Mouse (Mus musculus): ENCODE data around the gene Oard1.

Gene Oard1

DNA sequence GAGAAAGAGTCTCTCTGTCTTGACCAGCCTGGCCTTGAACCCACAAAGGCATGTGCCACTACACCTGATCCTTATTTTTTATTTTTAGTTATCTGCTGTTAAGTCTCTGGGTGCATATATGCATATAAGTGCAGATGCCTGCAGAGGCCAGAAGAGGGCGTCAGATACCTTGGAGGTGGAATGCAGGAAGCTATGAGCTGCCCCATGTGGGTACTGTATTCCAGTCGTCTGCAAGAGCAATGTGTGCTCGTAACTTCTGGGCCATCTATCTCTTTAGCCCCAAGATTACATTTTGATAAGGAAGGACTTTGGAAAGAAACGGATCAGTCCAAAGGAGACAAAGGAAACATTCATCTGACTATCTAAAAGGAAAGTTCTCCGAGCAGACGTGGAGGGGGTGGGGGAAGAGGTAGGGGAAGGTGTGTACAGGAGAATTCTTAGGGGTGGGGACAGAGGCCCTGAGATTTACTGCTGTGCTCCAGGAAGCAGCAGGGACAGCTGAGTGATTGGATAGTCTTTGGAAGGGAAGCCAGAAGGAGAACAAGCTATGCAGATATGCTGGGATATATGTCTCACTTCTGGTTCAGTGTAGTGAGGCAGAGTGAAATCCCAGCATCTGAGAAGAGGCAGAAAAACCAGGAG lies 24.0 kb downstream of the Oard1 start:
- no peak for ATAC-seq (ENCODE audit: insufficient number of reproducible peaks, low FRiP score, low TSS enrichment)

DNA sequence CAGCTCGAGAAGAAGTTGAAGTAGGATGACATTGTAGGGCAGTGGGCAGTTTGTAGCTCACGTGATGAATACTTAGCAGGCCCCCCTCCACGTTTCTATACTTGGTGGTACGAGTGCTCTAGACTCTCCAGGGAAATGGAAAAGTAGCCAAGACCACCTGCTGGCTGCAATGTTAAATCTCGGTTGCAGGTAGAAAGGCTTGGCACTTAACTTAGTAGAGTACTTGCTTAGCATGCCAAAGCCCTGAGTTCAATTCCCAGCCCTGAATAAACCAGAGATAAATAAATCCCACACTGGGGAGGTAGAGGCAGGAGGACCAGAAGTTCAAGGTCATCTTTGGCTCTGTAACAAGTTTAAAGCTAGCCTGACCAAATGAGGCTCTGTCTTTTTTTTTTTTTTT lies 24.7 kb downstream of the Oard1 start:
- ATAC-seq (ENCODE audit: insufficient number of reproducible peaks, low FRiP score, low TSS enrichment): no peak

DNA sequence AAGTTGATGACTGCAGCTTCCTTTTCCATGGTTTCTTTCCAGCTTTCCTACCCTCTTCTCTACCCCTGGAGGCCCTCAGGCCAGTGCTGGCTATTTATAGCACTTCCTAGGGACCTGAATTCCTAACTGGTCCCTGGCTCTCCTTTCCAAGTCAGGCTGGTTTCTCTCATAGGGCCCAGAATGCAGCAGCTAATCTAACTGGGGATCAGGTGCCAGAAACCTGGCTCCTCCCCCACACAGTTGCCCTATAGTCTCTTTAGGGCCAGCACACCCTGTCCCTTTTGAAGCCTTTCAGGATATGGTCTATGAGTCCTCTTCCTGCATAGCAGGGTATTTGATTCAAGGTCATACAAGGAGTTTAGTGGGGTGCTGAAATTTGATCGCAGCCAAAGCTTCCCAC lies 26.7 kb downstream of the Oard1 start:
- ATAC-seq (ENCODE audit: insufficient number of reproducible peaks, low FRiP score, low TSS enrichment): no peak

DNA sequence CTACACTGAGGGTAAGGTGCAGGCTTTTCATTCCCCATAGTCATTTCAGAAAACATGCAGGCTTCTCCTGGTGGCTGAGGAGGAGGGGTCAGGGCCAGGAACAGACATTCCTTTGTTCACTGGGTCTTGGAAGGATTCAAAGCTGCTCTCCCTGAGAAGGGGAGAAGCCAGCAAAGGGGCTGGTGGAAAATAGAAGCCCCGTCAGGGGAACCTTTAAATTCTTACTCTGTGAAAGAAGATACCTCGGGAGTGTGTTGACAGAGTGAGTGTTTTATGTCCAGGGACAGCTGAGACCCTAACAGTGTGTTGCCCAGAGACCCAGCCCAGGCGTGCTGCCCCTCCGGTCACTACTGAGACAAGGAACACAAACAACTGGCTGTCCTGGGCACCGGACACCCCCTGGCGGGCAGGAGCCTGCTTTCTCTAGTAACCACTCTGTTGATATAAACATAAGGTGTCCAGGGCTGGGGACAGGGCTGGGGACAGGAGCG lies 27.7 kb downstream of the Oard1 start:
- ATAC-seq (ENCODE audit: insufficient number of reproducible peaks, low FRiP score, low TSS enrichment): no peak

DNA sequence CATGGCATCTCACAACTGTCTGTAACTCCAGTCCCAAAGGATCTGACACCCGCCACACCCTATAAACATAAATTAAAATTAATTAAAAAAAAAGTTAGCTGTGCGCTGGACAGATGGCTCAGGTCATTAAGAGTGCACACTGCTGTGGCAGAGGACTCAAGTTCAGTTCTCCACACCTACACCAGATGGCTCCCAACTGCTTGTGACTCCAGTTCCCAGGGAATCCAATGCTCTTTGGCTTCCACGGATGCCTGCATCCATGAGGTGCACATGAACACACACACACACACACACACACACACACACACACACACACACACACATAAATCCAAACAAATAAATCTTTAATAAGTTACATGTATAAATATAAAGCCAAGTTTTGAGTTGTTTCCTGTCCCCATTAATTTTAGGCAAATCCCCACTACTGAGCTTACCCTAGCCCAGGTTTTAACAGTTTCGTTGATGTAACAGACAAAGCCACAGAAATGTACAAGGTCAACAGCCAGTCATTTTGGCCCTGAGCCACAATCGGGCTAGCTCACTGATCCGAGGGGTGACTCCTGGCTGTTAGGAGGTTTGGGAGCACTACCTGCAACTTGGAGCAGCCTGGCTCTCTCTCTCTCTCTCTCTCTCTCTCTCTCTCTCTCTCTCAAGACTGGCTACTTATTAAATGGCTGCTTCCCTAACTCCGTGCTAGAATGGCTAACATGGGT lies 33.1 kb downstream of the Oard1 start:
- ATAC-seq (ENCODE audit: insufficient number of reproducible peaks, low FRiP score, low TSS enrichment): no peak

DNA sequence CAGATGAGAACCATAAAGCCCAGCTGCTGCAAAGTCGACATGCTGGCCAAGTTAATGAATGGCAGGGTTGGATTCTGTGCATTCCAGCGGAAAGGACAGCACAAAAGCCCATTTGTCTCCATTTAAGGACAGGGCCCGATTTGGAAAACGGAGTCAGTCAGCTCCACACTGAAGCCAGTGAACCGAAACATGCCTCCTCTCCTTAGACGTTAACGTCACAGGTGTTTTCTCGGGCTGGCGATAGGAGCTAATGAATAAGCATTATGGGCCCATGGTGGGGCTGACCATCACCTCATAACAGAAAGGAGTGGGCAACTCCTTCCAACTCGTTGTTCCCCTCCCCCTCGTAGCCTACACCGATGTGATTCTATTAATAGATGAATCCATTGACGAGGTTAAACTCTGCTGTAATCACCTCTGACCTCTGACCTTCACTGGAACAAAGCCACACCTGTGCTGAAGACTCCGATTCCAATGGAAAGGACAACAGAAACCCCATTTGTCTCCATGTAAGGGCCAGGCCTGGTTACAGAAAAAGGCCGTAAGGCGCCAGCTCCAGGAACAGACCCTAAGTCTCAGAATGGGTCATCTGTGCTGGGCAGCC lies 33.8 kb downstream of the Oard1 start:
- ATAC-seq (ENCODE audit: insufficient number of reproducible peaks, low FRiP score, low TSS enrichment): no peak

DNA sequence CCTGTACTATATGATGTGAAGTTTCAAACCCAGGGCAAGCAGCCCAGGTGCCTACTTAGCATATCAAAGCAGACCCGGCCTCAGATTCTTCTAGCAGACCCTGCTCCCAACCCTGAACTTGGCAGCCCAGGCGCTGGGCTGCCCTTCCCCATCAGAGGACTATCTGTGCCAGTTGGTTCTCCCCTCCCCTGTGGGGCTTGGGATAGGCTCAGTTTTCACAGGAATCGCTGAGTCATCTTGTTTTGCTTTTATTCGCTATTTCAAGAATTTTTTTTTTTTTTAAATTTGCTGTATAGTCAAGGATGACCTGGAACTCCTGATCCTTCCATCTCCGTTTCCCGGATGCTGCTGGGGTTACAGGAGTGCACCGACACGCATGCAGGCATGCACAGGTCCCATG lies 37.9 kb downstream of the Oard1 start:
- no peak for ATAC-seq (ENCODE audit: insufficient number of reproducible peaks, low FRiP score, low TSS enrichment)

DNA sequence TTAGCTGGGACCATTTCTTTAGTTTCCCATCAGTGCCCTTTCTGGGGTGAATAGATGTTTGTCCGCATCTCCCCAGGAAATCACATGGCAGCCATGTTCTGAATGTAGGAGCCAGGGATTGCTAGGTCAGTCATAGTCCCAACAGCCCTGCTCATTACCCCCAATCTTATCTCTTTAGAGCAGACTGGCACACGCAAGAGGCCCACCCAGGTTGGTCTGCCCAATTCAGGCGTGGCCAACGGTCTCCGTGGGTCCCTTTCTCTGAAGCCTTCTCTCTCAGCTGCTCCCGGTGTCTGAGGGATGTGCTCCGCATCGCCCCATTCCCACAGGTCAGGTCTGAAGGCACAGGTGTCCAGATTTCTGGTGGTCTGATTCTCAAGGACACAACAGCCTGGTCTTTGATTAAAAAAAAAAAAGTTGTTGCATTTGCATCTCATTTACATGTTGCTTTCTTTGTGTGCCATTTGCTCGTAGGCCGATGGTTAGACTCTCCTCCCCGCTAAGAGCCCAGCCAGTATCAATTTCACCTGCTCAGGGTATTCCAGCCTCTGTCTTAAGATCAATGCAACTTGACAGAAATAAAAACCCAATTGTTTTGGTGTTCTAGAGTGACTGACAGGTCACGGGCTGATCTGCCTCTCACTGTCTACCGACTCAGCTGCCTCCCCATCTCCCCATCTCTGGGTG lies 41.0 kb downstream of the Oard1 start:
- no peak for ATAC-seq (ENCODE audit: insufficient number of reproducible peaks, low FRiP score, low TSS enrichment)

DNA sequence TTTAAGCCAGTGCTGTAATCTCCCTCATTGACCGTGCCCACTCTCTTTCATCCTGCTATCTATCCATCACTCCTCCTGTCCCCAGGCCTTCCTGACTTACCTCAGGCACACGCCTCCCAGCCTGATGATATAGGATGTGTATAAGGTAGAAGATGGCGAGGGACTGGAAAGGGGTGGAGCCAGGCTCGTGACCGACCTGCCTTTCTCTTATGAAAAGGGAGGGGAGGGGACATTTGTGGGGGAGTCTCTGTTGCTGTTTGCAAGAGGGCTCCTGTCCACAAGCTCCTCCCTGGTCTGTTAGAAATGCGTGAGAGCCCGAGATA lies 41.5 kb downstream of the Oard1 start, which contains the start of gene Tspo2:
TSS of gene Tspo2 (minus strand) at position 170 of the 323 bp plus-strand sequence.
- ATAC-seq (ENCODE audit: insufficient number of reproducible peaks, low FRiP score, low TSS enrichment): no peak

DNA sequence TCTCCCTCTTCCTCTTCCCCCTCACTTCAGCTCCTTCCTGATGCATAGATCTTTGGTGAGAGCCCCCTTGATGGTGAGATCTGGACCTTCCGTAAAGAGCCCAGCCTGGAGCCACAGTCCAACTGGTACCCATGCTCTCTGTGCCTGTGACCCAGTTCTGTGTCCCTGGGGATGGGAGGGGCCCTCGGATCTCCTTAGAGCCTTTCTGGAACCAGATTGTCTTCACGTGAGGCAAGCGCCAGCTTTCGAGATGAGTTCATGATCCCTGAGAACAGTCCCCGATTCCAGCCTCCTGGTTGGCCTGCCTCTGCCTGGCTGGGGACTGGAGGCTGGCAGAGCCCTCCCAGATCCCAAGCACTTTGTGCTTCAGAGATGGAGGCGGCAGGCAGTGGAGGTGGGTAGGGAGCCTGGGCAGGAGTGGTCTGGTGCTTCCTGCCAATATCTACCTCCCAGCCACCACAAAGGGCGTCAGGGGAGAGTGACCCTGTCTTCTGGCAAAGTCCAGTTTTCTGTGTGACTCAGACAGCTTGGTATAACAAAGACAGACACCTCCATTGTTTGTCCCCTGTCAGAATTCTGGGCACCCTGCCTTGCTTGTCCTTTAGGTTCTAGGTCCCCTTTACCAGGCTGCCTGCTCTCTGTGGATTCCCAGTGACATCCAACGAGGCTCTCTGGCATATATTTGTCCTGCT lies 42.1 kb downstream of the Oard1 start:
- ATAC-seq (ENCODE audit: insufficient number of reproducible peaks, low FRiP score, low TSS enrichment): no peak

DNA sequence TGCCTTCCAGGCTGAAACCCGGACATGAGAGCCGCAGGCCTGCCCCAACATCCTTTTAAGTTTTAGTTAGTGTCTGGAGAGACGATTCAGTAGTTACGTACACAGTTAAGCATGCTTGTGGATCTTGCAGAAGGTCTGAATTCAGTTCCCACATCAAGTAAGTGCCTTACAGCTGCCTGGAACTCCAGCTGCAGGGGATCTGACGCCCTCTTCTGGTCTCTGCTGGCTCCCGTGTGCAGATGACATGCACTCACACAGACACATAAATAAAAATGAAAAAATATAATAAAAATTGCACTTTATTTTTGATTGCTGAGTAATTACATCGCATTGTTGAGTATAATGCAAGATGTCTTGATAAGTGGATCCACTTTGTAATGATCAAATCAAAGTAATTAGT lies 43.7 kb downstream of the Oard1 start:
- no peak for ATAC-seq (ENCODE audit: insufficient number of reproducible peaks, low FRiP score, low TSS enrichment)

DNA sequence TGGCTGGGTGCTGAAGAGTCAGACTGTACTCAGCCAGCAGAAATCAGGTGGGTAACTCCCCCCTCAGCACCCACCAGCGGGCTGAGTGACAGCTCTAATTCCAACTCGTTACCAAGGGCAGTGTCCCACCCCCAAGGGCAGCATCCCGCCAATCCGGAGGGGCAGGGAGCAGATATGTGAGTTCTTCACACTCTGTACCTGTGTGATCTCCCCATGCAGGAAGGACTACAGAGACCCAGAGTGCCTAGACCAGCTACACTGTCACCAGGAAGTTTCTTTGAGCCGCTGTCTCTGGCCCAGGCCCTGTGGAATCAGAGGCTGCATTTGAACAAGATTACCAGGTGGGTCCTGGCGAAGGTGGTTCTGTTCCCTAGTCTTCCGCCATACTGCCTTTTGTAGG lies 44.4 kb downstream of the Oard1 start:
- ATAC-seq (ENCODE audit: insufficient number of reproducible peaks, low FRiP score, low TSS enrichment): no peak

DNA sequence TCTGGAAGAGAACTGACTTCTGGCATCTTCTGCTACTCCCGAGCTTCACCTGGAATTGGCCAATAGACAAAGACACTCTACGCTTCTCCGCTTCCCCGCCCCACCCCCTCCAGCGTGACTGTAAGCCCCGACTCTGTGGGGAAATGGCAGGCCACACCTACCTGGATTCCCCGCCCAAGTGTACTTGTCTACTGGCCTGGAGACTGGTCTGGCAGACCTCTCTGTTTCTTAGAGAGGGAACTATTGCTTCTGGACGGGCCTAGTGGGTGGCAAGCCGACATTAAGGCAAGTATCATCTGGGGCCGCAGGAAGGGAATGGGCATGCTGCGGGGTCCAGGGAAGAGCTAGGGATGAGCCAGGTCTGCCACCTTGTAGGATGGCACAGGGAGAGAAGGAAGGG lies 44.9 kb downstream of the Oard1 start, which contains the start of gene Unc5cl:
TSS of gene Unc5cl (plus strand) at position 214 of the 400 bp plus-strand sequence.
- no peak for ATAC-seq (ENCODE audit: insufficient number of reproducible peaks, low FRiP score, low TSS enrichment)

DNA sequence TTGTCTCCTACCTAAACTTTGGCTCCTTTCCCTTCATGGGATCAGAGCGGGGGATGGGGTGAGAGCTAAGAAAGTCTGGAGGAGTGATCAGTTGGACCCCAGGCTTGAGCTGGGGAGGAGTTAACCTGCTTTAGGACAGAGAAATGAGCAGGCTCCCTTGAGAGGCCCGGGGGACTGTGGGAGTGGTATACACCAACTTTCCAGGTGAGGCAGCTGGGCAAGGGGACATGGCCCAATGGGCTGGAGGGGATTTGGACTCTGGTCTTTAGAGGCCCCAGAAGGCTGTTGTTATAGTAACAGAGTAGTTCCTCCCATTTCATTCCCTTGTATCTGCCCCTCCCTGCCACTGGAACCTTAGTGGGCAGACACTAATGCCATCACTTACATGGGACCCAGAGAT lies 46.1 kb downstream of the Oard1 start:
- no peak for ATAC-seq (ENCODE audit: insufficient number of reproducible peaks, low FRiP score, low TSS enrichment)

DNA sequence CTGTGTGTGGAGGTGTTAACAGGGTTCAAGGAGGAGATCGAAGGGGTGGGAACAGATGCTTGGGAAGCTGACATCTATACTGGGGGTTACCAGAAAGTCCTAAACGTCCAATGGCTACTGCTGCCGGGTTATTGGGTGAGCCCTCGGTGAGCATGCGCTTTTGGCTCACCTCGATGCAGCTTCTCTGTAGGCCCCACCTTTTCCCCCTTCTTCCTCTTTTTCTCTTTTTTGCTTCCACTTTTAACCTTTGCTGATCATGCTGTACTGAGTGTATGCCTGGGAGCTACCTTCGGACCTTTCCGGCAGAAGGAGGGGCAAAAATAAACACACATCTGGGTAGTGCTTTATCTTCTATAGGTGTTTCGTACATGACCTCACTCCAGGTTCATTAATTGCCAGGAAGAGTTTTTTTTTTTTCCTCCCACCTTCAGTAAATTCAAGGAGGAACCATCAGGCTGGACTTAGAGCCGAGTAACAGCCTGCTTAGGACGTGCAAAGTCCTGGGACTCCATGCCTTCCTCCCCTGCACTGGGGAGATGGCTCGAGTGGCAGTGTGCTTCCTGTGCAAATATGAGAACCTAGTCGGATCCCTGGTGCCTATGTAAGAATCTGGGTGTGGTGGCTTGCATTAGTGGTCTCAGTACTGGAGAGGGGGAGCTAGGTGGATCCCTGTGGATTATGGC lies 48.3 kb downstream of the Oard1 start:
- no peak for ATAC-seq (ENCODE audit: insufficient number of reproducible peaks, low FRiP score, low TSS enrichment)

DNA sequence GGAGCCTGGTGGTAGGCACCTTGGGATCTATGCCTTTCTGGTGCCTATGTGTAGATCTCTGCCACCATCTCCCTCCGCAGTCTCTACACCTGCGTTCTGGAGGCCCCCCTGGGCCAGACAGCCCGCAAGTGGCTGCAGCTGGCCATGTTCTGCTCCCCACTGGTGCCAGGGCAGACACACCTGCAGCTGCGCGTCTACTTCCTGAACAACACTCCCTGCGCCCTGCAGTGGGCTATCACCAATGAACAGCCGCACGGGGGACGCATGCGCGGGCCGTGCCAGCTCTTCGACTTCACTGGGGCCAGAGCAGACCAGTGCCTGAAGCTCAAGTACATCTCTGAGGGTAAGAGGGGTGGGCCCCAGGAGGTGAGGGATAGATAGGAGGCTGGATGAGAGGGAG lies 52.3 kb downstream of the Oard1 start:
- no peak for ATAC-seq (ENCODE audit: insufficient number of reproducible peaks, low FRiP score, low TSS enrichment)

DNA sequence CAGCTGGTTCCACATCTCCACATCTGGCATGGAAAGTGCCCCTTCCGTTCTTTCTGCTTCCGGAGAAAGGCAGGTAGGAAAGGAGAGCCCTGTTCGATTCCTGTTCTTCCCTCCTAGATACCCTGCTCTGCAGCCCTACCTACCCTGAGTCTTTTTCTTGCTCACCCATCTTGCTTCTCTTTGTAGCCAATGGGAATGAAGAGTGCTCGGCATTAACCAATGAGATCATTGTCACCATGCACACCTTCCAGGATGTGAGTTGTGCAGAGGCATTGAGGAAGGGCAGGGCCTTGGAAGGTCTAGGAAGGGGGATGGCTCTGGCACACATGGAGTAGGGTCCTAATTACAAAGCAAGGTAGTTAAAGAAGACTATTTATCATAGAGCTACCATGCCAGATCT lies 53.6 kb downstream of the Oard1 start:
- no peak for ATAC-seq (ENCODE audit: insufficient number of reproducible peaks, low FRiP score, low TSS enrichment)

All from cerebellum, adult (tissue).